Mouse (Mus musculus) monocyte, adult 5-6 weeks (primary cell): Measurements from ENCODE around the gene Plcg1. TPM values are rescaled to one million over a fixed set of nuclear protein-coding genes. Genes with fewer than 3 reads are reported as not detected.

Source experiments
- ATAC-seq: fragments of 153-309, 156-312 bp; replicated peaks from 2 replicates; pipeline ENCODE4 v1.8.0; 2017; ENCODE audit warnings: mild to moderate bottlenecking; ENCODE audit not compliant: low TSS enrichment, insufficient number of reproducible peaks, severe bottlenecking, poor library complexity, low FRiP score
- total RNA-seq: library from RNA; stranded (forward); fragments of 200-1000, 200-491, 200-594 nt; gene quantifications from 3 replicates; pipeline ENCODE4 v1.2.3, GENCODE M21; 2017

The Plcg1 gene
- total RNA-seq, 1 experiment from 2014 or later, result 14.9 TPM

- ATAC-seq, result no peak
Measured at GRCm38 (mm10) chr2:160733131-160733531, 2.0 kb downstream of the Plcg1 start.

DNA sequence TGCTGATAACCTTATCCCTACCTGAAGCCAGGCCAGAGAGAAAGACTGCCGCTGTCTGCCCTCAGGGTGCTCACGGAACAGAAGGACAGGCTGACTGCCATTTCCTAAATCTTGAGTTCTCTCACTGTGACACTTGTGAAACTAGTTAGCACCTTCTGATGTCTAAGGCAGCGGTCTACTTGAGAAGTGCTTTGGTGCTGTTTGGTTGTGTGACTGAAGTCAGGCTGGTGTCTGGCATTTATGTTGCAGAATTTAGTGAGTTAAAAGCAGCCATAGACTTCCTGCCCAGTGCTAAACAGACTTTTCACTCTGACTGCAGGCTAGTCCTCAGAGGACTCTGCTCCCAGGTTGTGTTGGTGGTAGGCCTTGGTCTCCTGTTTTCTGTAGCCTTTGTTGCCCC is 3.2 kb downstream of the Plcg1 start:
- no peak for ATAC-seq

GRCm38 (mm10) chr2:160735706-160736310 is 4.7 kb downstream of the Plcg1 start:
- ATAC-seq, result no peak

DNA sequence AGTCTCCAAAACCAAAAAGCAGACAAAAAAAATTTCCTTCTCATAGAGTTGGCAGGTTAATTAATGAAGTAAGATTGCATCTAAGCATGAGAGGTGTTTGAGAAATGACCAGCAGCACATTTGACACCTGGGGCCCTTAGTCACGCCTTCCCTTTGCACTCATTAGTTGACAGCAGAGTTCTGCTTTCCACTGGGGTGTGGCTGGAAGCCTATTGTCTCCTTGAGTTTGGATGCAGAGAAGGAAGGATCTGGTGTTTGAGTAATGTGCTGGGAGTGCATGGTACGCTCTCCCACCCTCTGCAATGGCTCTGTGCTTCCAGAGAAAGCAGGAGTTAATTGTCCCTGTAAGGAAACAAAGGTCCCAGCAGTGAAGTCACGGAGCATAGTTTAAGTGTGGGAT is 5.4 kb downstream of the Plcg1 start:
- ATAC-seq, result no peak

- no peak for ATAC-seq
Measured at GRCm38 (mm10) chr2:160738354-160738753, 7.3 kb downstream of the Plcg1 start.

GRCm38 (mm10) chr2:160739647-160740356 is 8.7 kb downstream of the Plcg1 start:
- ATAC-seq, result no peak

DNA sequence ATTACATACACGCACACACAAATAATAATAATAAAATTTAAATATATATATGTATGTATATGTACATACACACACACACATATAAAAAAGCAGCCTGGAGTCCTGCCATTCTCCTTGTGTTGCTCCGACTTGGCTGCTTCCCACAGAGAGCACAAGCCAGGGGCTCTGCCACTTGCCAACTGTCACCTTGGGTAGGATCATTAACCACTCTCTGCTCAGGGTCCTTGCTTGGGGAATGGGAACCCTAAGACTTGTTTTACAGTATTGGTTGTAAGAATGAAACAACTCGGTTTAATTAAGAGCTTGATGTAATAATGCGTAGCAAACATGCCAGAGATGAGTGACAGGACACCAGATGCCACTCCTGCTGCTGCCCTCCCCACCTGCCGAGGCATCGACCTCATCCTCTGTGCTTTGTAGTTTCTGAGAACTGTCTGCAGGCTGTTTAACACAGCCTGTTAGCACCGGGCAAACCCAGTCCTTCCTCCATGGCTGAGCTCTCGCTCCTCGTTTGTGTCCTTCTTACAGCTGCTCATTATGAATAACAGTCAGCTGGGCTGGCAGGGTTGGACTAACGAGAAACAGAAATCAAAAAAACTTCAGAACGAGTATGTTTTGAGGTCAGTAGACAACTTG is 9.5 kb downstream of the Plcg1 start:
- ATAC-seq, result no peak

- ATAC-seq, result no peak
Measured at GRCm38 (mm10) chr2:160741580-160741979, 10.5 kb downstream of the Plcg1 start.

GRCm38 (mm10) chr2:160742161-160742609 is 11.1 kb downstream of the Plcg1 start:
- ATAC-seq, result 0 out of 2 replicates have a peak, but pooled peaks have one; percentile 24

DNA sequence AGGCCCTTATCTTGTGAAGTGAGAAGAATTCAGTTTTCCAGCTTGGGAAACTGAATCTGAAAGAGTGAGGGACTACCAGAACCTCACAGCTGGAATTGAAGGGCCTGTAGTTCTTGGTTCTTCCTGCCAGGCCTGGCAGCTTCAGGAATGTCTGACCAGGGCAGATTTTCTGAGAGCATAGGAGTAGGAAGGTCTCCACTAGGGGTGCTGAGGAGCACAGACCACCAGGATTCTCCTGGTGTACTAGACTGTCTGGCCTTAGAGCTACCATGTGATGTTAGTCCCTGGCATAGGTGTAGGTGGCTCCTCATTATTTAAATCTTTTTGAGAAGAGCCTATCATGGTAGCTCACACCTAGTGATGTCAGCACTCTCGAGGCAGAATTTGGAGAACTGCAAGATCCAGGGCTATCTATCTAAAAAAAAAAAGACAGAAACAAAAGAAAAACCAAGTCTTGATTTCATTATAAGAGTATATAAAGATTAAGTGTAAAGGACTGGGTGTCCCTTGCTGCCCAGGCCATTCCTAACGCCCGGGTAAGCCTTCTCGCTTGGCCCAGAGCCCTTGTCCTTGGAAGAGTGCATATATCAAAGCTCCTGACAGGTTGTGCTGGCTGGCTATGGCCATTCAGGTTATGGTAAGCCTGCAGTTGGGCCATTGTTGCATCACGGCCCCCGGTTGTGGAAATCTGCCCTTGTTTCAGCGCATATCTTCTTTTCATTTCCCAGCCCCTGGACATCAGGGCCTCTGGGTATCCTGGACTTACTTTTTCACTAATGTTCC is 13.1 kb downstream of the Plcg1 start:
- no peak for ATAC-seq

DNA sequence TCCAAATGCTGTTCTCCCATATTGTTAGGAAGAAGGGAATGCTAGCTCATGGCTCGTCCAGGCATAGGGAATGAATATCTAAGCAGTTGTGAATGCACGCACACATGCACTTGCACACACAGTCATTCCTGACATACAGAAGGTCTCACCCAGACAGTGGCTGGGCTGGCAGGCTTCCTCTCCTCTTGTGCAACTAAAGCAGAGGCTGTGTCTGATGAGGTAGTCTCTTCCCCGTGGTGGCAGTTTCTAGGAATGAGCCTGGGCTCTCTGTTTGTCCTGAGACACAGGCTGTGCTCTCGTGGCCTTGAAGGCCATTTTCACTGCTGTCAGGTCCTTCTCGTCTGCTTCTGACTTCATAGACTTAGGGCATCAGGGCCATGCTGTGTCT is 13.7 kb downstream of the Plcg1 start:
- ATAC-seq, result no peak

GRCm38 (mm10) chr2:160745497-160745896 is 14.4 kb downstream of the Plcg1 start:
- ATAC-seq, result no peak

DNA sequence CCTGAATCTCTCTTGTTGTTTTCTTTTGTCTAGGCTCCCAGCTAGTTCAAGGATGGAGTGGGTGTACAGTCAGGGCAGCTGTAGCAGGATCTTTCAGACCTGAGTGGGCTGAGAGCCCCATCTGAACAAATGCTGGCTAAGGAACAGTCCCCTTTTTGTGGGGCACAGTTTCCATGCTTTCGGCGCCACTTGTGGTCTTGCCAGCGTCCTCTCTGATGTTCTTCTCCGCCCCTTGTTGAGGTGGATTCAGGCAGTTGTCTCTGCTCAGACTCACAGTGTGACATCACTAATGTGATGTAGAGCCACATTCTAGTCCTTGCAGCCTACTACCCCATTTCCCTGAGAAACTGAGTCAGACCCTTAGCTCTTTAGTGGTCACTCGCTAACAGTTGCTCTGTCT is 15.5 kb downstream of the Plcg1 start:
- no peak for ATAC-seq

GRCm38 (mm10) chr2:160747075-160747474 is 16.0 kb downstream of the Plcg1 start:
- ATAC-seq, result no peak

DNA sequence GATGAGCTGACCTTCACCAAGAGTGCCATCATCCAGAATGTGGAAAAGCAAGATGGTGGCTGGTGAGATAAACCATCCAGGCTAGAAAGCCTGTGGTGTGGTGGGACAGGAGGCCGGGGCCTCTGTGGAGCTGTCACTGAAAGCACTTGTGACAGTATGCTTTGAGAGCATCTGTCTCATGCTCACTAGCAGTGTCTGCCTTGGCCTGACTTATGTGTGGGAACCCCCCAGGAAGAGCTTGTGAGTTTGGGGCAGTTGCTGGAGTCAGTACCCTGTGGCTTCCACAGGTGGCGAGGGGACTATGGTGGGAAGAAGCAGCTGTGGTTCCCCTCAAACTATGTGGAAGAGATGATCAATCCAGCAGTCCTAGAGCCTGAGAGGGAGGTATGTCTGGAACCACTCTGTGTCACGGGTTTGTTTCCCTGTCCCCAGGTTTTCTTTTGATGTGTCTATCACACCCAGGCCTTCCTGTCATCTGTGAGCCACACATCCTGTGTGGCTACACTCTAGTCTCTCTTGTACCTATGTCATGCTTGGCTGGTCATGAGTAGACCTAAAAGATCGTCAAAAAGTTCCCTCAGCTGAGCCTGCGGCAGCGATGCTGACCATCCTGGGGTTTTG is 25.6 kb downstream of the Plcg1 start:
- no peak for ATAC-seq

GRCm38 (mm10) chr2:160760433-160761184 is 29.5 kb downstream of the Plcg1 start:
- no peak for ATAC-seq

DNA sequence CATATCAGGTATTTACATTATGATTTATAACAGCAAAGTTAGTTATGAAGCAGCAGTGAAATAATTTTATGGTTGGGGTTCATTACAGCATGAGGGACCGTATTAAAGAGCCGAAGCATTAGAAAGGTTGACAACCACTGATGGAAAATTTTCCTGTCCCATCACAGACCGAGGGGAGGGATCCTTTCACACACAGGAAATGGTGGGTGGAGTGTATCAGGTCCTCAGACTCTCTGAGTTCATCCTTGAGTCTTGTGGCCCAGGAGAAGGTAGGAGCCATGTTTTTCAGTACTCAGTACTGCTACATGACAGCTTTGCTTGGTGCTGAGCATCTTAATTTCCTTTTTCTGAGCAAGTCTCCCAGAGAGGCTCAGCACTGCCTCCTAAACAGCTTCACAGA is 32.7 kb downstream of the Plcg1 start:
- ATAC-seq, result no peak

DNA sequence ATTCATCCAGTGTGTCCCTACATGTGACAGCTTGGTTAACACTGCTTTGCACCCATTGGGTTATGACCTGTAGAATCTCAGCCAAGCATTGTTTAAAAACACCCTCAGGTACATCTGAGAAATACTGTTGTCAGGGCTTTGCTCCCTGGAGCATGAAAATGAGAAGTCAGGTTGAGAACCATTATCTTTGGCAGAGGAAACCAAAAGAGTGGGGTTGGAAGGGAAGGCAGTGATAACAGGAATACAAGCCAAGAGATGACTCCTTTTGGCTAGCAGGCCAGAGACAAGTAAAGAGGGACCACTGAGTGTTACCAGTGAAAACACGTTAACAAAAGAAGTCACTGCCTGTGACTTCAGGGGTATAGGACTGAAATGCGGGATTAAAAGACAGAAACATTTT is 33.3 kb downstream of the Plcg1 start:
- ATAC-seq, result no peak
